Mouse (Mus musculus): ENCODE data around the gene Tmprss13.

The Tmprss13 gene

GRCm38 (mm10) chr9:45318855-45319254, at the start of gene Tmprss13:
Gene Tmprss13, plus strand, starts transcription at chr9:45319100.
- DNase-seq, result no peak

GRCm38 (mm10) chr9:45272213-45272612, 46.7 kb upstream of the Tmprss13 start:
- DNase-seq, result no peak

GRCm38 (mm10) chr9:45274218-45274617, 44.7 kb upstream of the Tmprss13 start:
- DNase-seq, result no peak

GRCm38 (mm10) chr9:45274635-45275034, 44.3 kb upstream of the Tmprss13 start:
- no peak for DNase-seq

- DNase-seq, result no peak
These were observed 38.8 kb upstream of the Tmprss13 start for GRCm38 (mm10) chr9:45280059-45280458.

- DNase-seq, result no peak
These were observed 38.0 kb upstream of the Tmprss13 start for GRCm38 (mm10) chr9:45280891-45281290.

- no peak for DNase-seq
These were observed 36.4 kb upstream of the Tmprss13 start for GRCm38 (mm10) chr9:45282466-45282865.

- no peak for DNase-seq
These were observed 27.3 kb upstream of the Tmprss13 start for GRCm38 (mm10) chr9:45291481-45292168.

GRCm38 (mm10) chr9:45294210-45295011, 24.5 kb upstream of the Tmprss13 start:
- DNase-seq, result peak; percentile 13

- DNase-seq, result peak; percentile 55
These were observed 19.5 kb upstream of the Tmprss13 start for GRCm38 (mm10) chr9:45299231-45300006.

- peak; percentile 92 for DNase-seq
These were observed 18.3 kb upstream of the Tmprss13 start for GRCm38 (mm10) chr9:45300422-45301104.

GRCm38 (mm10) chr9:45301771-45302170, 17.1 kb upstream of the Tmprss13 start:
- no peak for DNase-seq

GRCm38 (mm10) chr9:45306746-45307410, 12.0 kb upstream of the Tmprss13 start:
- no peak for DNase-seq

- DNase-seq, result no peak
These were observed 10.4 kb upstream of the Tmprss13 start for GRCm38 (mm10) chr9:45308521-45308920.

- DNase-seq, result no peak
These were observed 7.0 kb upstream of the Tmprss13 start for GRCm38 (mm10) chr9:45311858-45312257.

- no peak for DNase-seq
These were observed 5.0 kb upstream of the Tmprss13 start for GRCm38 (mm10) chr9:45313913-45314312.

GRCm38 (mm10) chr9:45317635-45318034, 1.3 kb upstream of the Tmprss13 start:
- DNase-seq, result no peak

GRCm38 (mm10) chr9:45321465-45321864, 2.6 kb downstream of the Tmprss13 start:
- no peak for DNase-seq

GRCm38 (mm10) chr9:45321946-45322430, 3.1 kb downstream of the Tmprss13 start:
- no peak for DNase-seq

GRCm38 (mm10) chr9:45326390-45326789, 7.5 kb downstream of the Tmprss13 start:
- no peak for DNase-seq

- no peak for DNase-seq
These were observed 9.4 kb downstream of the Tmprss13 start for GRCm38 (mm10) chr9:45328263-45328662.

GRCm38 (mm10) chr9:45329577-45329976, 10.7 kb downstream of the Tmprss13 start:
- DNase-seq, result no peak

Data from embryo, embryonic 11 days (tissue).